Mouse (Mus musculus) spleen, embryonic (tissue): Measurements from ENCODE around the gene Yy2.

Source experiments
- CTCF ChIA-PET: fragments of 350-600 bp; sonication (Branson Sonifier 250); formaldehyde crosslinking; loops from one replicate; lab custom pipeline; 2022; lab: Charles Lee

The Yy2 gene

DNA sequence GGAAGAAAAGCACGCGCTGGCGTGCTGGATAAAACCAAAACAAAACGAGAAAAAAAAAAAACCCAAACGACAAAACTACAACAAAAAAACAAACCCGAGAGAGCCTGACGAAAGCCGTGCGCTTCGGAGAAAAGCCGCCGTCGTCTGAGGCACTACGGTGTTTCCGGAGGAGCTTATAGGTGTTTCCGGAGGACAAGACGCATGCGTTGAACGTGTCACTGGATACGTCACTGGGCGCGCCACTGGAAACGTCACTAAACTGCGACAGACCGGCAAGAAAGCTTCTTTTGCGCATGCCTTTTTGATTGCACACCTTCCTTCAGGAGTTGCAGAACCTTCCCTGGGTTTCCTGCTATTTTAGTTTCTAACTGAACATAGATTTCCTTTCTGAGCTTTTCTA, at the start of gene Yy2:
TSS of gene Yy2 (minus strand) at position 146 of the 400 bp plus-strand sequence.
- CTCF ChIA-PET: interaction anchor here (0.6 to 0.7 kb wide), 2 partner anchors 16 to 128 kb away, joined by 3 to 4 read pairs; no protein-coding TSS in a partner anchor

DNA sequence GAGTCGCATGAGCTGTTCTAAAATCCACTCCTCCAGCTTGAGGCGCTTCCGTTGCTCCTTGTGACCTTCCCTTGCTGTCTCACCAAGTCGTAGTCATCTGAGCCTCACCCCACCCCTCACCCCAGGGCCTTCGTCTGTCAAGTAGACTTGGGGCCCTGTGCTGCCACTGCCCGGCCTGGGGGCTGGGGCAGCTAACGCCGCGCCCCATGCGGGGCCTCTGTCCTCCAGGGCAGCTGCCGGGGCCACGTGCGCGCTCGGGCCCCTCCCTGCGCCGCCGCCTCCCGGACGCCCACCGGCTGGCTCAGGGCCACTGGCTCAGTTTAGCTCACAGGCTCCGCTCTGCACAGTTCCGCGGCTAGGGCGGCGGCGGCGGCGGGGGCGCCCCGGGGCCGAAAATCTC, 44.1 kb upstream of the Yy2 start:
- CTCF ChIA-PET: no interaction called here

DNA sequence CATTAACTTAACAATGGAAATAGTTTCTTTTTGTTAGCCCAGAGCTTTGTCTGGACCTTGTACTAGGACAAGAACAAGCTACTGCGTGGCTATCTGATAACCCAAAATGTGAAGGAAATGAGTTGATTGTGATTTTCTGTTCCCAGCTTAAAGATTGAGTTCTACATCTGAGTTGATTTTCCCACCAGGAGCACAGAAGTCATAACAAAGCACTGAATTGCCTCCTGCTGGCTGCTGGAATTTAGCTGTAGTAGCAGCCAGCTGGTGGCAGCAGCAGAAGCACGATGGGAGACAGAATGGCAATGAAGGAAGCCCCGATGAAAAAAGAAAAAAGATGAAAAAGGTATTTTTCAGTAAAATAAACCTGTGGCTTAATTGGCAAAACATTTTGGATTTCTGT, 32.7 kb upstream of the Yy2 start:
- CTCF ChIA-PET: no interaction called here

- CTCF ChIA-PET: interaction anchor here (0.7 kb wide), 1 partner anchor 45 kb away, joined by 3 read pairs; no protein-coding TSS in a partner anchor
Observed at GRCm38 (mm10) chrX:157598186-157598996, 29.6 kb upstream of the Yy2 start, which contains the start of gene Mbtps2. Gene Mbtps2, minus strand, starts transcription at chrX:157598715.

DNA sequence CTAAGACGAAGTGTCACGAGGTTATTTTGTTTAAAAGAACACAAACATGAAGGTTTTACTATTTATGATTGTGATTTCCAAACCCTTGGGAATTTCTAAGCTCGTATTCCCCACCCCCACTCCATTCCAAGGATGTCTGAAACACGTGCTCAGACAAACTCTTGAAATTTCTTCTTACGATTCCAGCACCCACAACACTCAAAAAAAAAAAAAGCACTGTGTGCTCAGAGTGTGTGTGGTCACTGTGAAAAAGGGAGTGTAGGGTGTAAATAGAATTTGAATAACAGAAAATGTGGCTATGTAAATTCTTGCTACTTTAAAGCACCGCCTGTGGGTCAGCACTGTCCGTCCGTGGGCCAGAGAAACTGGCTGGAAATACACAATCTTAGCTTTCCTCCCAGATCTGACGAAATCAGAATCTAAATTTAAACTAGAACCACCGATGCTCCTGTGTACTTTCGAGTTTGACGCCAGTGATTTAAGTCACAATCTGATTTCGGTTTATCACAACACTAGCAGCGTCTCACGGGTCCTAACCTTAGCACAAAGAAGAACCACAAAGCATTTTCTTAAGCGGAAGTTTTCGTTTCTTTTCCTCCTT, 28.9 kb upstream of the Yy2 start:
- CTCF ChIA-PET: interaction anchor here (0.7 kb wide), 1 partner anchor 46 kb away, joined by 3 read pairs; no protein-coding TSS in a partner anchor

GRCm38 (mm10) chrX:157596802-157597201, 28.0 kb upstream of the Yy2 start:
- CTCF ChIA-PET: no interaction called here

DNA sequence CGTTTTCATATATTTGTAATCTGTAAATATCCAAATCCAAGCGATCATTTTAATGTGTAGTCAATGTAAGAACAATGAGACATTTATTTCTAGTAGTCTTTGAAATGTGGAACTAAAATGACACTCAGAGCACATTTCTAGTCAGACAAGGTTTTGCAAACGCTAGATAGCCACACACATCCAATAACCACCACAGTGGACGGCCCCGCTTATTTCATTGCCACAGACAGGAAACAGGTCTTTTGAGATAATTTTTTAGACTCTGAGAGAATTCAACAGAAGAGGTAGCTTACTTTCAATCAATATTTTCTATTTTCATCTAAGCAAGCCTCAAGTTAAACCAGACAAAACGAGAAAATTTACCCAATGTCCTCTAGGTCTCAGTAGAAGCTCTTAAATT, 27.1 kb upstream of the Yy2 start:
- CTCF ChIA-PET: no interaction called here

DNA sequence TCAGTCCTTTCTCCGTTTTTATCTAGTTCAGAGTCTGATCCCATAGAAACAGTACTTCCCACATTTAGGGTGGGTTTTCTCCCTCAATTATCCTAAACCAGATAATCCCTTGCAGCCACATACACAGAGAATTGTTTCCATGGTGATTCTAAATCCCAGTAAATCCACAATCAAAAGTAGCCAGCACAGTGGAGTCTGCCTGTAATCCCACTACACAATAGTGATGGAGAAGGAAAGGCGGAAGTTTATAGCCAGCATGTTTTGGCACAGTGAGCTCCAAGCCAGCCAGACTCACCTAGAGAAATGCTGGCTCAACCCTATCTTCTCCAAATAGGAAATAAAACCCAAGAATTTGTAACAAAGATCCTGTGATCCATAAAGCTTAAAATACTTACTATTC, 25.8 kb upstream of the Yy2 start:
- CTCF ChIA-PET: no interaction called here

- CTCF ChIA-PET: no interaction called here
Observed at GRCm38 (mm10) chrX:157587001-157587400, 18.2 kb upstream of the Yy2 start.

- CTCF ChIA-PET: no interaction called here
Observed at GRCm38 (mm10) chrX:157586397-157586796, 17.6 kb upstream of the Yy2 start.

GRCm38 (mm10) chrX:157579108-157579614, 10.4 kb upstream of the Yy2 start:
- CTCF ChIA-PET: no interaction called here

DNA sequence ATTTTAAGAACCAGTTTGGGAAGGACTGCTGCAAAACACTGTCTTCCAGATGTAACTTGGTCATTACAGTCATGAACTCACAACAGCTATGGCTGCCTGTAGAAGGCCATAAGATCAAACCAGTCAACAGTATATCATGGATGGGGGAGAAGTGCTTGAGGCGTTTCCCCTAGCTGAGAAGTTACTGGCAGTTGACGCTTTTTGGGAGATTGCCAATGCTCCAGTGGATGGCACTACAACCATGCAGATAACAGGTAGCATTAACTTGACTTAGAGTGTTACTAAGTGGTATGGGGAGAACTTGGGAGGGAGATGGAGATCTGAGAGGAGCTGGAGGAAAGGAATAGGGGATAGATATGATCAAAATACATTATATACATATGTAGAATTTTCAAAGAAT, 5.9 kb upstream of the Yy2 start:
- CTCF ChIA-PET: no interaction called here

DNA sequence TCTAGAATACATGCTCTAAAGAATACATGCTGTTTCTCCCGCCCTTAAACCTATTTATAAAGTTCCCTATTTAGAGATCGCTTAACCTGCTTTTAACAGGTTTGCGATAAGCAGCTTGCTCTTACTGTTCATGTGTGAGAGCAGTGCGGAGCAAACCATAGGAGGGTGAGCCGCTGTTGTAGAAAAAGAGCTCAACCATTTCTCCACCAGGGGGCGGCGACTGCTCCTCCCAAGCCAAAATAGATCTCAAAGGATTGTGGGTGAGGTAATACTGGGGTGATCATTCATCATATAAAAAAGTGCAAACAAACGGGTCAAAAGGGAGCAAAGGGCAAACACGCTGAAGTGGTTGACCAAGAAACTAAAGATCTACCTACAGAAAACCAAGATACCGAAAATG, 5.0 kb downstream of the Yy2 start:
- CTCF ChIA-PET: no interaction called here

DNA sequence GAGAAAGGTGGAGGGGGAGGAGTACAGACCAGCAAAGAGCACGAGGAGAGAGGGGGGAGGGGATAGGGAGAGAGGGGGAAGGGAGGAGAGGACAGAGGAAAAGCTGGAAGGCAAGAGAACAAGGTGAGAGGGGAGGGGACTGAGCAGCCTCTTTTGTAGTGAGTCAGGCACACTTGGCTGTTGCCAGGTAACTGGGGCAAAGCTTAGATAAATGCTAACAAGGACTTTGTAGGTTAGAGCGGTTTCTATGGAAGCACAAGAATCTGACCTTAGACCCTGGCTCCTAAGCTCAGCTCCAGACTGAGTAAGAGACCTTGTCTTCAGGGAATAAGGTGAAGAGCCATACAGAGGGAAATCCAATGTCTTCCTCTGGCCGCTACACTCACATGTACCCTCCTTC, 21.7 kb downstream of the Yy2 start:
- CTCF ChIA-PET: no interaction called here
